11 mouse cellular contexts compared by ENCODE assay signal in genomic region chr15:97469684-97470344, GRCm38 (mm10).
DNase-seq lines count a peak whose midpoint lies in the region; ATAC-seq lines count a peak whose summit lies in the region.
"Had no signal": no experiment of that assay in that cellular context is flagged by ENCODE, and none has a peak within 500 bp of the region (broad histone marks: within the 10 kb centered on the region; RNA-seq: fewer than 3 reads in every experiment).

No protein-coding gene starts in this region.

- intact Hi-C loops in heart, postnatal 36 days (cut with DNase I): no loop called here

- ATAC-seq in CD4-positive, CD25-positive, alpha-beta regulatory T cell, adult 4 months: peak; percentile 76
- ATAC-seq in inflammation-experienced regulatory T-cells, adult 6 months: peak; percentile 81
- ATAC-seq: liver, postnatal 0 days had no signal

- peak; percentile 84 for DNase-seq in heart, adult 11 months
- DNase-seq in heart, postnatal 36 days: no peak
- peak; percentile 79 to 85 for DNase-seq in spleen, postnatal 36 days (ENCODE audit: low spot score in 2 of 2)
- no peak for DNase-seq in frontal cortex, postnatal 36 days (ENCODE audit: low spot score in 2 of 2)
- DNase-seq in layer of hippocampus, adult 8-10 months (ENCODE audit: low spot score in 2 of 2): no peak
- no peak for DNase-seq in urinary bladder, postnatal 10 days (ENCODE audit: low spot score)
- DNase-seq: cerebellum, postnatal 25 days; kidney, adult 9 months; liver, postnatal 0 days had no signal

Comparison
In these comparisons a context has a peak if more than half of its experiments do, and no peak if none do; other contexts are left out.
1. DNase-seq: peak in heart, adult 11 months (single experiment) and spleen, postnatal 36 days (2 of 2); none in heart, postnatal 36 days (0 of 2), frontal cortex, postnatal 36 days (0 of 2), layer of hippocampus, adult 8-10 months (0 of 2) and urinary bladder, postnatal 10 days (single experiment).